Mouse (Mus musculus) liver, adult 2 months (tissue): ENCODE data around the gene Slc25a42. TPM values are rescaled to one million over a fixed set of nuclear protein-coding genes. Genes with fewer than 3 reads are reported as not detected.

Experiments used
- DNase-seq: peaks from one replicate; pipeline ENCODE4 v3.0.0-alpha.2; 2011; ENCODE audit warnings: low read depth, low spot score; ENCODE audit errors: extremely low read depth
- H3K27ac ChIP-seq: fragments of 200-500 bp; replicated peaks from 2 replicates; pipeline ENCODE4 v1.5.1; 2012; ENCODE audit warnings: low read depth, mild to moderate bottlenecking, control low read depth, inconsistent platforms, low read length; ENCODE audit not compliant: insufficient read depth
- H3K27me3 ChIP-seq: fragments of 200-500 bp; 2 replicates; pipeline ENCODE4 v1.6.1; 2012; ENCODE audit warnings: mild to moderate bottlenecking, moderate library complexity, low read length, inconsistent platforms; ENCODE audit not compliant: control insufficient read depth, insufficient read depth
- H3K36me3 ChIP-seq: fragments of 200-500 bp; 2 replicates; pipeline ENCODE4 v1.6.1; 2012; ENCODE audit warnings: low read length, inconsistent platforms; ENCODE audit not compliant: control insufficient read depth, insufficient read depth
- H3K4me1 ChIP-seq: fragments of 200-500 bp; 2 replicates; pipeline ENCODE4 v1.6.1; 2011; ENCODE audit warnings: low read length; ENCODE audit not compliant: control insufficient read depth, insufficient read depth
- H3K4me3 ChIP-seq: fragments of 200-500 bp; 2 replicates; pipeline ENCODE4 v1.5.1; 2011; ENCODE audit warnings: low read depth, mild to moderate bottlenecking, control low read depth, low read length, moderate library complexity; ENCODE audit not compliant: insufficient read depth
- H3K79me2 ChIP-seq: fragments of 200-500 bp; 2 replicates; pipeline ENCODE4 v1.6.1; 2012; ENCODE audit warnings: inconsistent platforms, mild to moderate bottlenecking, low read length, moderate library complexity; ENCODE audit not compliant: control insufficient read depth, insufficient read depth
- H3K9ac ChIP-seq: fragments of 200-500 bp; 2 replicates; pipeline ENCODE4 v1.6.1; 2012; ENCODE audit warnings: low read depth, mild to moderate bottlenecking, control low read depth, inconsistent platforms, low read length
- CTCF ChIP-seq: fragments of 200-500 bp; IDR thresholded peaks from 2 replicates; pipeline ENCODE4 v1.5.1; 2011; ENCODE audit warnings: low read depth, low read length, control low read depth
- POLR2A ChIP-seq: fragments of 200-500 bp; IDR thresholded peaks from 2 replicates; pipeline ENCODE4 v1.6.1; 2011; ENCODE audit warnings: low read length, control low read depth; ENCODE audit not compliant: insufficient read depth; ENCODE audit errors: extremely low read depth
- WGBS: fragments of 180-500 bp; shearing (Covaris S2); methylation state at CpG from one replicate; pipeline ENCODE4 v1.1.7; 2018; 5-methylcytosine and 5-hydroxymethylcytosine counted together
- polyA plus RNA-seq: library from polyadenylated mRNA; depleted of rRNA; stranded (reverse); fragments of >200 nt; gene quantifications from 2 replicates; pipeline ENCODE4 v1.2.3, GENCODE M21; 2012
- total RNA-seq: library from RNA; depleted of rRNA; stranded (reverse); fragments of >200 nt; gene quantifications from 2 replicates; pipeline ENCODE4 v1.2.3, GENCODE M21; 2014

Slc25a42 gene
- total and polyA plus RNA-seq, 2 experiments: 31.4 to 117 TPM

GRCm38 (mm10) chr8:70166504-70167110, 45.5 kb downstream of the Slc25a42 start:
- Histone ChIP-seq H3K27ac (no peak overlapping the region), H3K27me3 (peaks cover 9% of the 10 kb centered on the region; the same call in 1 of the 2 replicates), H3K79me2 (no peaks in the 10 kb centered on the region), H3K4me1 (peaks cover 7% of the 10 kb centered on the region; the same call in 1 of the 2 replicates), H3K9ac (0 out of 2 replicates have a peak overlapping the region, but pooled peaks have one; percentile 45), H3K4me3 (peak overlapping the region; percentile 18; the same call in 1 of the 2 replicates), H3K36me3 (no peaks in the 10 kb centered on the region)
- no peak for DNase-seq
- TF ChIP-seq POLR2A: no peak
- peak; percentile 87 for TF ChIP-seq CTCF
- 3% methylated on average over 21 of the region's 21 CpGs for WGBS

- no peak for DNase-seq
- H3K4me3 ChIP-seq: no peak overlapping the region
- peaks cover 1% of the 10 kb centered on the region; the same call in 1 of the 2 replicates for H3K4me1 ChIP-seq
- TF ChIP-seq POLR2A: no peak
- TF ChIP-seq CTCF: no peak
- H3K27me3 ChIP-seq: peaks cover 9% of the 10 kb centered on the region; the same call in 1 of the 2 replicates
- H3K36me3 ChIP-seq: no peaks in the 10 kb centered on the region
- WGBS: 83% methylated on average over 3 of the region's 3 CpGs
- no peak overlapping the region for H3K27ac ChIP-seq
- no peaks in the 10 kb centered on the region for H3K79me2 ChIP-seq
- H3K9ac ChIP-seq: no peak overlapping the region
These were observed 48.8 kb downstream of the Slc25a42 start for GRCm38 (mm10) chr8:70163316-70163715.

- H3K27me3 ChIP-seq: no peaks in the 10 kb centered on the region
These were observed 52.1 kb downstream of the Slc25a42 start for GRCm38 (mm10) chr8:70160015-70160414.

GRCm38 (mm10) chr8:70159211-70159610, 52.9 kb downstream of the Slc25a42 start:
- Histone ChIP-seq H3K27me3 (no peaks in the 10 kb centered on the region), H3K79me2 (no peaks in the 10 kb centered on the region), H3K4me3 (no peak overlapping the region), H3K9ac (no peak overlapping the region), H3K27ac (no peak overlapping the region), H3K4me1 (no peaks in the 10 kb centered on the region), H3K36me3 (no peaks in the 10 kb centered on the region)
- no peak for DNase-seq
- no peak for TF ChIP-seq POLR2A
- TF ChIP-seq CTCF: no peak
- 71% methylated on average over 4 of the region's 4 CpGs for WGBS

More at GRCm38 (mm10) chr8:70160015-70160414, 52.1 kb downstream of the Slc25a42 start:
- WGBS: 80% methylated on average over 13 of the region's 13 CpGs
- Histone ChIP-seq H3K79me2 (no peaks in the 10 kb centered on the region), H3K9ac (no peak overlapping the region), H3K36me3 (no peaks in the 10 kb centered on the region), H3K27ac (no peak overlapping the region), H3K4me3 (no peak overlapping the region), H3K4me1 (no peaks in the 10 kb centered on the region)
- TF ChIP-seq CTCF (no peak), POLR2A (no peak)
- no peak for DNase-seq

- TF ChIP-seq POLR2A (no peak), CTCF (no peak)
- Histone ChIP-seq H3K79me2 (no peaks in the 10 kb centered on the region), H3K27me3 (no peaks in the 10 kb centered on the region), H3K27ac (no peak overlapping the region), H3K9ac (peak overlapping the region; percentile 35), H3K36me3 (no peaks in the 10 kb centered on the region), H3K4me1 (no peaks in the 10 kb centered on the region), H3K4me3 (peak overlapping the region; percentile 43)
- DNase-seq: no peak
- 15% methylated on average over 40 of the region's 40 CpGs for WGBS
These were observed 53.8 kb downstream of the Slc25a42 start for GRCm38 (mm10) chr8:70158069-70158853.

- H3K36me3 ChIP-seq: no peaks in the 10 kb centered on the region
- DNase-seq: no peak
- no peak overlapping the region for H3K9ac ChIP-seq
- WGBS: 100% methylated on average over 1 of the region's 1 CpGs
- H3K4me3 ChIP-seq: no peak overlapping the region
- no peaks in the 10 kb centered on the region for H3K4me1 ChIP-seq
- no peaks in the 10 kb centered on the region for H3K27me3 ChIP-seq
- H3K27ac ChIP-seq: no peak overlapping the region
- no peaks in the 10 kb centered on the region for H3K79me2 ChIP-seq
- TF ChIP-seq CTCF (no peak), POLR2A (no peak)
These were observed 54.8 kb downstream of the Slc25a42 start for GRCm38 (mm10) chr8:70157240-70157800.
